Mouse (Mus musculus) MEL-GATA-1-ER (cell line): Measurements from ENCODE around the gene Zfp612.
"Not testable (repeated sequence)": the region's sequence is repeated elsewhere in the genome, so short reads cannot be mapped to it uniquely, and the experiment has no call there.

Experiments used
- DNase-seq: peaks from one replicate; pipeline ENCODE4 v3.0.0-alpha.2; 2012; ENCODE audit warnings: low read depth; ENCODE audit errors: extremely low read depth

The Zfp612 gene

DNA sequence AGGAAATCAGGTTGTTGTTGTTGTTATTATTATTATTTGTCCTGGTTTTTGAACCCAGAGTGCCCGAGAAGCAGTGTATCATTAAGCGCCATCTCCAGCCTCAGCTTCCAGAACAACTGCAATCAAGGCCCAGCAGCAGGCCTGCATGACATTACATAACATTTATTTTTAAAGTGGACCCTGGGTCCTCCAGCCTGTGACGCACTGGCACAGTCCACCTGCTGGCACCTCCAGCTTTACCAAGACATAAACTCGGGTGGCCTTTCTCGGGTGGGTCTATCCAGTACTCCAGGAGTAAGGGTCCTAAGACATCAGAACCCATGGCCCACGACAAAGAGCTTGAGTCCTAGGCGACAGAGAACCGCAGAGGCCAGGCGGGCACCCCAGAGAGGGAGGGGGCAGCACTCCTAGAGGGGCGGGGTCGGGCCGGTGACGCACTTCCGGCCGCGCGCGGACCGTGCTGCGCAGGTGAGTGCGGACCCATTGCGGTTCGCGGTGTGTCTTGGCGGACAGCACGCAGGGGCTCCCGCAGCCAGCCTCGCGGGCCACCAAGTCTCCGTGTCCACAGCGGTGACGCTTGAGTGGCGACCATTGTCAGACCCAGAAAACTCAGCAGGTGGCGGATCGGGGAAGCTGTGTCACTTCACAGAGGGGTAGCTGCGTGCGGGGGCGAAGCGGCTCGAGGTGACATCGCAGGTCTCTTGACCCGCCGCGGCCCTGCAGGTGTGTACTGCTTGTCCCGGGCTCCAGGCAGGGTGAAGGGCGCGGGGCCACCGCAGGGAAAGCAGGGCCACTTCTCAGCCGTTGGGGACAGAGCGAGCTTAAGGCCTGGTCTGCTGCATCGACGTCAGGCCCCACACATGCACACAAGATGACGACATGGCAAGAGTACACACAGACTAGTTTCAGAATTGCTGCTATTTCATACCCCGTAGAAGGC, at the start of gene Zfp612:
TSS of gene Zfp612 (plus strand) at position 465 of the 940 bp plus-strand sequence.
- DNase-seq = no peak

DNA sequence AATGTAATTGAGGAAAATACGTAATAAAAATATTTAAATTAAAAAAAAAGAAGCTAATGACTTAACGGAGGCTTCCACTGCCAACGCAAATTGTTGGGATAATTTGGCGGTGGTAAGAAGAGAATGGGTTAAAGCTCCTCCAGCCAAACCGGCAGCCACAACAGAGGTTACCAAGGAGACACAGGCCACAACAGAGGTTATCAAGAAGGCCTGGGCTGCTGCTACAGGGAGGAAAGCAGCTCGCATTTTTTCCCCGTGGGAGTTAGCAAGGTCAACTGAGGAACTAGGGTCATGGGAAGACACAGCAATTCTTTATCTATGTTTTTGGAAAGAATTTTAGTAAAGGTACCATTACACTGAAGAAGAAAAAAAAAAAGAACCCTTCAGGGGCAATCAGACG, 45.8 kb upstream of the Zfp612 start:
- not testable (repeated sequence) for DNase-seq

DNA sequence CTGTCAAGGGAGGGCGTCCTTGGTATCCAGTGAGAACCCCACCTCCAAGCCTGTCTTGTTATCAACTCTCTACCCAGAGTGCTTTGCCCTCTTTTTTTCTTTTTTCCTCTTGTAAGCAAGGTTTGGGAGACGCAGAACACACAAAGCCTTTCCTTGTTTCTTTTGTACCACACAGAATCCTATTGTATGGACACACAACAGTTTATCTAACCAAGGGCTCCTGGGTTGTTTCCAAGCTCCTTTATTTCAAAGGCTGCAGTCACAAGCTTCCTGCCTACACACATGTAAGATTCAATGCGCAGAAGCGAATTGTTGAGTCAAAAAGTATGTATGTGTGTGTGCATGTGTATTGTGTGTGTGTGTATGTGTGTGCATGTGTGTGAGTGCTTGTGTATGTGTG, 45.2 kb upstream of the Zfp612 start:
- DNase-seq = no peak

DNA sequence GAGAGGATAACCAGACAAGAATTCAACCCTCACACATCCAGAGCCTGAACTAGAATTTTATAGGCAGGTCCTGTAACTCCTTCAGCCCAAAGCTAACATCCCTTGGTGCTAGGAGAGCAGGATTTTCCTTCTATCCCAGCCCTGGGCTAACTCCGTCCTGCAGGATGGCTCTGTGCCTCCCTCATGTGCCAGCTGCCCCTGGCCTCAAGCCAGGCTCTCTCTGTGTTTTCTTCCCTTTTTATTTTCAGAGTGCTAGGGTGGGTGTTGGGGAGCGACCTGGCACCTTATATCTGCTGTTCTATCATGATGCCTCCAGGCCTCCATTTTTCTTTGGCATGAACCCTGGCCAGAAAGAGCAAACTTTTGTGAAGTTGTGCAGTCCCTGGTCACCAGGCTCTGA, 43.4 kb upstream of the Zfp612 start:
- no peak for DNase-seq

DNA sequence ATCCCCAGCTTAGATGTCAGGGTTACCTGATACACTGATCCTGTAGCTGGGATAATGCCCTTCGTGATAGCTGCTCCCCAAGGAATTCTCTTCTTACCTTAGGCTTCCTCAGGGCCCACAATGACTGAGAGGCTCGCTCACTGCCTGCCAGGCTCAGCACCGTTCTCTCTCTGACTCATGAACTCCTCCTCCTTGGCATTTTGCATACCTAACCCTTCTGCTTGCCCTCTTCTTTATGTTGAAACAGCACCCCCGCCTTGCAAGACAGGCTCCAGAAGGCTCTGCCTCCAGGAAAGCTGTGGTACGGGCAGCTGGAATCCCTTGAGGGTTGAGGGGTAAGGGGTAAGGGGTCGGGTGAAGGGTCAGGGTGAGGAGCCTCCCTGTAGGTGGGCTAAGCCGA, 40.3 kb upstream of the Zfp612 start:
- DNase-seq = no peak

DNA sequence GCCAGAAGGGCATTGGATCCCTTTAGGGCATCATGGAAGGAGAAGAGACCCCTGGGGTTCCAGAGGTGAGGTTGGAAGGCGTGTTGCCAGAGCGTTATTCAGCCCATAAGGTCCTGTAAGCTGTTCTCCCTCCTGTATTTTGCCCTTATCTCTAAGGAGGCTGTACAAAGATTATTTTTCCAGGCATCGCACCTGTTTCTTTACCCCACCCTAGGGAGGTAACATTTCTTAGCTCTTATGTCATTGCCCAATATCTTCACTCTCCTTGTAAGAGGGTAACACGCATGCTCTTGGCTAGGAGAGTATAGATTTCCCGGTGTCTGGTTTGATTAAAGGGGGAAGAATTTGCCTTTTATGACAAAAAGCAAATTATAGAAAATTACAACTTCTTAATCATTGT, 39.9 kb upstream of the Zfp612 start, which contains the start of gene Chst4:
TSS of gene Chst4 (minus strand) at position 82 of the 400 bp plus-strand sequence.
- DNase-seq = no peak

DNA sequence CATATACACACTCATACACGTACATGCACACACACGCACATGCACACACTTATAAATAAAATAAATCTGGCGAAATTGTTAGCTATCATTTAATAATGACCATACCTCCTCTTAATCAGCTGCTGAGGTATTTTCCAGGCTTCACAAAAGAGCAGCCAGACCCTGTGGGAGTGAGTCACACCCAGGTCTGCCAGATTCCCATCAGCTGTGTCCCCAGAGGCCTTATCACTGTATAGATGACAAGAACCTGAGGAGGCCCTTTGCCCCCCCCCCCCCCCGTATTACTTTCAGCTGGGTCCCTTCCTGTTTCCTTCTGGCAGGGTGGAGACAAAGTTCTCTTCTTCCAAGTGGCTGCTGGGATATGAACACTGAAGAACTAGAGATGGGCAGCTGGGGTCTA, 39.0 kb upstream of the Zfp612 start:
- DNase-seq = no peak

DNA sequence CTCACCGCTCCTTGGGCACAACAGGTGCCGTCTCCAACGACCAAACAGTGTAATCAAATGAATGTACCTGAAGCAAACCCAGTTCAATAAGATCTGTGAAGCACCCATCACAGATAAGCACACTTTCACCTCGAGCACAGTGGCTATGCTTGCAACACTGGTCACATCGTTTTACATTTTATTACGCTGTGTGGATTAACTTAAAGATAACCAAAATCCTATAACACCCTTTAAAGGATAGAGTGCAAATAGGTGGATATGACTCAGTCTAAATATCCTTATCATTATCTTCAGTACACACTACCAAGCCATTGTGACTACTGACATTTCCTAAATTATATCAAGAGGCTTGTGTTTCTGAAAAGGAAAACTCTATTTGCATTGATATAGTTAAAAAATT, 28.3 kb upstream of the Zfp612 start:
- DNase-seq = no peak

DNA sequence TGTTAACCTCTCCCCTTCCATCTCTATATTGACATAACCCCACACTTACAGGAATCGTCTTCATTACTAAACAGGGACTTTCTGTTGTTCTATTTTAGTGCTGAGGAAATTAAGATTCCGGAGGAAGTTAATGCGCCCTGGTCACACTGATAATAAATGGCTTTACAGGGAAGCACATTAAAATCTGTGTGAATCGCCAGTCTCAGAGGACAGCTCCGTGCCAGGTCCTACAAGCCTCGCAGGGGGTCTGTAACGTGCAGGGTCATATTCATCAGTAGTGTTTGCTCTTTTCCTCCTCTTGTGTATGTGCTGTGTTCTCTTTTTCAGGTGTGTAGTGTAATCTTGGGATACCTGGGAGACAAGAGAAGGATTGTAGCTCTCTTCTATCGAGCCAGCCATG, 21.3 kb upstream of the Zfp612 start:
- no peak for DNase-seq

DNA sequence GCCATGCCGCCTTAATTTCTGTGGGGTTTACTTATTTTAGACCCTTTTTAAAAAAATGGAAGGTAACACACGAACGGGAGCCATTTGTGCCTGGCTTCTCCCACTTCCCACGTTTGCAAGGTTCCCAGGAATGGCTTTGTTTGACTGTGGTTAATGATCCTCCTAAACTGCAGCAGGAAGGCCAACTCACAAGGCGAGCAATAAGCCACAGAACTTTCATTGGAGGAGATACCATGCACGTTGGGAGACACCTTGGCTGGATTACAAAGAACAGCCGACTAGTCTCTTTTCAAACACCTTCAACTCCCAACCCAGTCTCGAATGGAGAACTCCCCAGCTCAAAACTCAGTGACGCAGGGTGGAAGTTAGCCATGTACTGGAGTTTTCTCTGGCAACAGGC, 15.4 kb upstream of the Zfp612 start:
- no peak for DNase-seq

DNA sequence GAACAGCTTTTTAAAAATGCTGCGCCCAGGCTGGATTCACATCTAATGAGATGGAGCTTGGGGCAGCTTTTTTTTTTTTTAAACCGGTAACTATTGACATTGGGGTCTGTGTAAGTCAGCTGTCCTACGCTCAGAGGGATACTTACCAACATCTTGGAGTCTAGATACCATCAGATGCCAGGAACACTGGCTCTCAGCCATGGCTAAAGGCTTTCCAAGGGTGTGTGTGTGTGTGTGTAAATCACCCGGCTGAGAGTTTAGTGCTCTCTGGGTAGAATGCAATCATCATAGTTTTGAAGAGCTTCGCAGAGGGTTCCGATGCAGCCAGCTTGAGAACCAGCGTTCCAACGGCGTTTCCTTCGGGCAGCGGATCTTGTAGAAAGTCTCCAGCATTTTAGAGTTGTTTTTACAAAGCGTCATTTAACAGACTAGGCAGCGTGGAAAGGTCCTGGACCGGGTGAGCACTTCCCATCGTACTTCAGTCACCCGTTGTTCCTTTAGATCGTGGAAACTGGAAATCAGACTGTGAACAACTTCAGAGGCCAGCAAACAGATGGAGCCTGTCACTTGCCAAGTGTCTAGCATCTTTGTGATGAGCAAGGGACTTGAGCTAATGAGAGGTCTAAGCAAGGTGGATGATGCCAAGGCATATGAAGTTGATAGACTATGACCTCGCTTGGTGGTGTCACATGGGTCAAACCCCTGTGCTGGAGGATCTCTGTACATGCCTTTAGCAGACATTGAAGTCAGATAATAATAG, 14.8 kb upstream of the Zfp612 start:
- DNase-seq = no peak

DNA sequence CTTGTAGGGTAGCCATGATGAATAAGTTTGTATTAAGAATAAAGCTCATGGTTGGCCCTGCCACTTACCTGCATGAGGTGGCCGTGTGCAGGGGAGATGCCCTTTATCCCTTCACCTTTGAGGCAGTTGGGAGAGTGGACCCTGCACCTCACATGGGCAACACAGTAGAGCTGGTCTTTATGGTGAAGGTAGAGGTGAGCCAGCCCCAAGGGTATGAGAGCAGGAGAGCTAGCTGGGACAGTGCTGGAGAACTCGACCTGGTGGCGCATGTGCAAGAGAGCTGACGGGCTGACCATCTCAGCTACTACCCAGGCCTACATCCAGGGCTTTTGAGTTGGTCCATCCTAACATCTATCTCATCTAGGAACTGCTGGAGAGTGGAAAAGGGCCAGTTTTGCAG, 13.9 kb upstream of the Zfp612 start:
- no peak for DNase-seq

DNA sequence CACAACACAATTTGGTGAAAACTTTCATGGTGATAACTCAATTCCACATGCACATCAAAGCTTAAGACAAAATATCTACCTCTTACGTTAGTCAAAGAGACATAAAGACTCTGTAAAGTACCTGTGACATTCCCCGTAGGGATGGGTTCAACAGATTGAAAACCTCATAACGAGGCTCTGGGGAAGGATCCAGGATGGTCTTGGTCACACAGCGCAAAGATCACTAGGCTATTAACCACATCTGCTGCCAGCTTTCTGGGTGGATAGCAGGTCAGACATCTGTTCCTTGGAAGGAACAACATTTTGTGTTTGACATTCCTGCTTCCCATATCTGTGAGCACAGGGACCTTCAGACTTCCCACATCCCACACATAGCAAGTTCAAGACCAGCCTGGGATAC, 9.8 kb upstream of the Zfp612 start:
- DNase-seq = no peak

DNA sequence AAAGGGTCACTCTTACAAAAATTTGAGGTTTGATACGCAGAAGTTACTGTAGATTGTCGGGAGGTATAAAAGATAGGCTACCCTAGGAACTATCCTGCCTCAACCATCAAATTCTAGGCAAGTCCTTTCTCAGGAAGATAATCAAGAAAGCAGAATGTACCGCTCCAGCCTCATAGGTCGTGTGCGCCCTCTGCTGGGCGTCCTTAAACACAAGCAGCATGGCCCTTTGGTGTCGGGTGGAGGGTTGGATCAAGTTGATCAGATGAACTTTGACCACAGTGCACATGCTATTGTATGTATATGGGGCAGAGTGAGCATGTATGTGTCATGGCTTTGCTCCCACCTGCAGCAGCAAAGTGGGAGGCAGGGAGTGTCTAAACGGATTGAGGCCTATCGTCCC, 7.9 kb upstream of the Zfp612 start:
- no peak for DNase-seq

DNA sequence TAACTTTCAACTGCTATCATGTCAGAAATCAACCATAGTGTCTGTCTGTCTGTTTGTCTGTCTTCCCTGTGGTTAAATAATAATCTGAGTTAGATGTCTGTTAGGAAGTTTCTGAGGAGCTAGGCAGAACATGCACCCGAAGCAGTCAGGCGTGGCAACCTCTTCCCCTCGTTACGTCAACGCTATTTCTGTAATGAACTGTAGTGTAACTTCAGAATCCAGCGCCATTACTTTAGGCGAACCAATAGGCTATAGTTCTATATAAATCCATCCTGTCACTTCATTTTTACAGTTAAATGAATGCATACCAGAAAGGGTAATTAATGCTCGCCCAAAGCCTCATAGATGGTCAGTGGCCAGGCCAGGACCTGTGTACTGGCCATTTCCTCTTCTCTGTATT, 5.0 kb upstream of the Zfp612 start:
- DNase-seq = no peak

DNA sequence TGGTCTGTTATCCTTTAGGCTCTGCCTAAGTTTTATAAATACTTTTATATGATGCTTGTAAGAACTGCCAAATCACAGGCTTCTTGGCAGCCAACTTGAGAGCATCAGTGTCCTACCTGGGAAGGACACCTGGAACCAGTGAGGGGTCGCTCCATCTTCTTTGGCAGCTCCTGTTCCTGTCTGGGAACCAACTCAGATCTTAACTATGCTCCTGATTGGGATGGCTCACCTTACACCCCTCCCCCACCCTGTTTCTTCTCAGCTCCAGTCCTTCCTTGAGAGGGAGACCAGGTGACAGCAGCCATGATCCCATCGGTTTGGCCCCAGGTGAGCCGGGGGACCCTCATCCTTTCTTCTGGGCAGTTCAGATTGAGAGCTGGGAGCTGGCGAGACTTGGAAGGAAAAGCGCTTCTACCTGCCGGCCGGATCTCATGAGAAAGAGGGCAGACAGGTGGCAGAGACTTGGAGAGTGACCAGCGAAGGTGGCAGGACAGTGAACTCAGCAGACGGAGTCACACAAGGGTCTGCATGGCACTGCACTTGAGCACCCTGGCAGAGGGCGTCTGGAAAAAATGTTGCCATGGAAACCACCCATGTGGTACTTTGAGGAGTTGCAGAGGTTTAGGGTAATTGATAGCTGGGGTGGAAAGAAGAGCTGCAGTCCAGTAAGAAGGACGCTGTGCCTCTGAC, 3.0 kb downstream of the Zfp612 start:
- DNase-seq = no peak

DNA sequence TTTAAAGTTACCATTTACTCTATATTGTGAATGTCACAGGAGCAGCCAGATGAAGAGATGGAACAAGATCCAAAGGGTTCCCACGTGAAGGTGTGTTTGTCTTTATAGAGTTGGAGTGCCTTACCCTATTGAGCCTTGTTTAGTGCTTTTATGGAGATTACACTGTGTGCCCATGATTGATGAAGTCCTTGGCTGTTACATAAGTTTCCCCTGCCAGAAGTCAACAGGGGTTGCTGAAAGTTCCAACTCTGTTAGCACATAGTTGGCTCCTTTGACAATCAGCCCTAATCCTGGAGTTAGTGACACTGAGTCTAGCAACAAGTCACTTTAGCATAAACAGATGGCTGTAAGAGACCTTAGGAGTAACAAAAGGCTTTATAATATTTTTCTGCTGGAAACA, 12.3 kb downstream of the Zfp612 start:
- no peak for DNase-seq

DNA sequence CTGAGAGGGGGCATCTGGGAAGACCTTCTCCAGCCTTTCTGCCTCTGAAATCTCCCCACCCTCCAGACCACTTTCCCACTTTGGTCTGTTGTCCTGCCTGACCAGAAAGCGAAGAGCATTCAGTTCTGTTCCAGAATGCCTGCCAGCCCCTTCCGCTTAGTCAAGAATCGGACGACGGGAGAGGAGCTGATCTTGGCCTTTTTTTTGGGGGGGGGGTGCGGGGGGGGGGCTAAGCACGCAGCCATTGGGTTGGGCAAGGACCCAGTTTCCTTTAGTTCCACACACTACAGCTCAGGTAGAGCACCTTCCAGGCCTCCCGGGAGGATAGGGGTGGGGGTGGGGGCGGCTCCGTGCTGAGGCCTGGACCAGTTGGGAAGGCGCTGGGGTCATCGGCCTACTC, 21.4 kb downstream of the Zfp612 start, which contains the start of gene Gm21964:
TSS of gene Gm21964 (plus strand) at position 301 of the 400 bp plus-strand sequence.
- DNase-seq = no peak

DNA sequence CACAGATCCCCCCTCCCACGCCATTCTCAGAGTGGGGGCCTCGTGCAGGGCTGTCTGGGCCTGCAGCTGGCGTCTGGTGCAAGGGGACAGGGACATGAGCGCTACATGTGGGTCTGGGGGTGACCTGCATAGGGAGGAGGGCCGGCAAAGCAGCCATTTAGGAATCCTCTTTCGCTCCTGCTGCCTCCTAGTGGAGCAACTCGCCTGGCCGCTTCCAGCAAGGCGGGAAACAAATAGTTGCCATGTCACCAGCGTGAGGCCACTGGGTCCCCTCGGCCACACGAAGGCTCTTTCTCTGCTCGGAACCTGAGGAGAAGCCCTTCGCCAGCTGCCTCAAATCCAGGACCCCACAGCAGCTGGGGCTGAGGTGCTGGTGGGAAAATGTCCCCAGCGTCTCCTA, 22.1 kb downstream of the Zfp612 start:
- no peak for DNase-seq

DNA sequence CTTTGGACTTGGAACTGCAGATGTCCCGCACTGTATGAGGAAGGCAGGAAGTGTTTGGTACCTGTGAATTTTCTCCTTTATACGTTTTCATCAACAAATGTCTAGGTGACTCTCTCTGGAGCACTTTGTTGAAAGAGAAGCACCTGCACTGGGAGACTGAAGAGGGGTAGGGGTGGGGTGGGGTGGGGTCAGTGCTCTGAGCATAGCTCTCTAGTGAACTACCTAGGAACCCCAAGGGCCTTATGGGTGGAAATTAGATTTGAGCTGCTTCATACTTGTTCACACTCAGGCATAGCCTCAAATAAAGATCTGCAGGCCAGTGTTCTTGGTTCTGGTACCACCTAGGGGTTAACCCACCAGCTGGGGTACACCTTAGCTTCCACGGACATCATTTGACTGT, 23.1 kb downstream of the Zfp612 start, which contains the start of gene Gm17720:
TSS of gene Gm17720 (minus strand) at position 101 of the 400 bp plus-strand sequence.
- no peak for DNase-seq

DNA sequence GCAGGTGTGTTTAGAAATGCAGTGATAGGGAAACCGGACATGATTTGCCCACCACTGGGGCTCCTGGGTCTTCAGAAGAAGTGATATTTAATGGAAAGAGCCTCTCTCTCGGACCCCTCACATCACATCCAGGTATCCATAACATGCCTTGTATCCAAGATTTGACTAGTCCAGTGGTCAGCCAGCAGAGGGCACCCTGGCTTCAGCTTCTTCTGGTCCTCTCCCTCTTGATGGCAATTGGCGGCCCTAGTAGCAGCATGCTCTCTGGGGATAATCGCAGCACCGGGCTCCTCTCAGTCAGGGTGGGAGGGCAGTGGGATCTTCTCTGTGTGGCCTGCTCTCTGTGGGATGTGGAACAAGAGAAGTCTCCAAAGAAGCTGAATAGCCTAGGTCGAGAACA, 40.2 kb downstream of the Zfp612 start:
- no peak for DNase-seq

DNA sequence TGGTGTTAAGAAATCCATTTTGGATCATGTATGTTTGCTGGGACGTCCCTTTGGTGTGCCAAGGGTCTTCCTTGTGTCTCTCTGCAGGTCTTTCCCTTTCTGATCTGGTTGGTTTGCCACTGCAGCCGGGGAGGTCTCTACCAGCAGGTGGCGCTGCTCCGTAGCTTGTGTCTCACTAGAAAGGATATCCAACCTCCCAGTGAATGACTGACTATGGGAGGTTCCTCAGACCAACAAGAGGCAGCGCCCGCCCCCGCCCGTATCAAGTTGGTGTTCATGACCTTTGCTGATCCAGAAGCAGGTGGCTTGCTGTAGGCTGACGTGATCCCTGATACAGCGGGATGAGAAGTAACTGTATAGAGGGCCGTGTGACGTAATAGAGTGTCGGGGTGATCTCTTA, 51.0 kb downstream of the Zfp612 start:
- no peak for DNase-seq
